Mouse (Mus musculus) adrenal gland, postnatal 25 days (tissue): ENCODE measurements around the gene Lin7c. TPM values are rescaled to one million over a fixed set of nuclear protein-coding genes. Genes with fewer than 3 reads are reported as not detected.

Source experiments
- DNase-seq: peaks from one replicate; pipeline ENCODE4 v3.0.0; 2021; ENCODE audit warnings: mixed read lengths
- total RNA-seq: library from RNA; stranded (reverse); gene quantifications from 2 replicates; pipeline ENCODE4 v1.2.3, GENCODE M21; 2021

Gene Lin7c
- total RNA-seq, 1 experiment from 2014 or later: 88.7 TPM

DNA sequence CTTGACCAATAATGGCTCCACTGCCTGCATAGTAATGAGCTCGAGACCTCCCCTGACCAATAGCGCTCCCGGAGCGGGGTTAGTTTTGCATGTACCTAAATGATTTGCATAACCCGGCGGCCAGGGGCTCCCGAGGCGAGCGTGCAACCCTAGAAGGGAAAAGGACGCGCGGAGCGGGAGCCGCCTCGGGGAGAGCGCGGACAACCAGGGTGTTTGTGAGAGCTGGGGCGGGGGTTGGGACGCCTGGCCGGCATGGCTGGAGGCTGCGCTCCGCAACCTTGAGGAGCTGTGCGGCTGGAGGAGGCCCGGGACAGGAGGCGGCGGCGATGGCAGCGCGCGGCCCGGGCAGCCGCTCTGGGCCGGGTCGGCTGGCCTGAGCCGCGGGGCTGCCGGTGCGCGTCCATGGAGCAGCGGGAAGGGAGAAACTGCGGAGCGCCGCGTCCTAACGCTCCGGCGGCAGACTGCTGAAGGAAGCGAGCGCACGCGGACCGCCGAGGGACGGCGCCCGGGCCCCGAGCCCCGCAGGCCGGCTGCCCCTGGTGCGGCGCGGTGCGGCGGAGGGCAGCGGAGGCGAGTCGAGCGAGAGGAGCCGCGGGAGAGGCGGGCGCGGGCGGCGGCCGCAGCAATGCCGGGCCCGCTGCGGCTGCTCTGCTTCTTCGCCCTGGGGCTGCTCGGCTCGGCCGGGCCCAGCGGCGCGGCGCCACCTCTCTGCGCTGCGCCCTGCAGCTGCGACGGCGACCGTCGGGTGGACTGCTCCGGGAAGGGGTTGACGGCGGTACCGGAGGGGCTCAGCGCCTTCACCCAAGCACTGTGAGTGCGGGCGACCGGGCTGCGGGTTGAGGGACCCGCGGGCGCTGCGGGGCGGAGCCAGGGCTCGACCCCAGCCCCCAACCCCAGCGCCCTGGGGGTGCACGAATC, 27.1 kb downstream of the Lin7c start, which contains the start of gene Lgr4:
Gene Lgr4, plus strand, starts transcription at position 152 of the 918 bp plus-strand sequence.
- peak; percentile 98 for DNase-seq

DNA sequence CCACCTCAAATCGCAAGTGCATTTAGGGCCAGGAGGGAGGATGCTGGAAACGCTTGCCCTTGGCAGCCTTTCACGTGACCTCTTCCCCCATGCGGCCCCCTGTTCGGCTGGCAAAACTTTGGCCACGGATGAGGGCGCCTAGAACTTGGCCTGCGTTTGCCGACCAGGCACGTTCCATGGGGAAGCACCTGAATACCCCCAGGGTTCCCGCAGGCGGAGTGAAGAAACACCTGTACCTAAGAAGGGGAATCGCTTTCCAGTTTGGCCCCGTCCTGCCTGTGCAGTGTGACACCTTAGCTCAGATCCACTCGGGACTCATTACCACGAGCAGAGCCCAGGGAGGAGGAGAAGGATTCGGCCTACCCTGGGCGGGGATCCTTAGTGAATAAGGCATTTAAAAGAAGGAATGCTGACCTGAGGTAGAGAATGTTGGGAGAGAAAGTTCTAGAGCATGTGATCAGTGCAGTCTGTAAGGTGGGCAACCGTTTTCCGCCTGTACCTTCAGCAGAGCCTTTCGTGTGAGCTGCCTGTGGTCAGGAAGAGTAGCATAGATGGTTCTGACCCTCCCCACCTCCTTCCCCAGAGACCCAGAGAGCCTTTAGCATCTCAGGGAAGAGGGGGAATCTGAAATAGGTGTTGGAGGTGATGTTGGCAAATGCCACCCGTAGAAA, 28.1 kb downstream of the Lin7c start:
- DNase-seq: peak; percentile 49

DNA sequence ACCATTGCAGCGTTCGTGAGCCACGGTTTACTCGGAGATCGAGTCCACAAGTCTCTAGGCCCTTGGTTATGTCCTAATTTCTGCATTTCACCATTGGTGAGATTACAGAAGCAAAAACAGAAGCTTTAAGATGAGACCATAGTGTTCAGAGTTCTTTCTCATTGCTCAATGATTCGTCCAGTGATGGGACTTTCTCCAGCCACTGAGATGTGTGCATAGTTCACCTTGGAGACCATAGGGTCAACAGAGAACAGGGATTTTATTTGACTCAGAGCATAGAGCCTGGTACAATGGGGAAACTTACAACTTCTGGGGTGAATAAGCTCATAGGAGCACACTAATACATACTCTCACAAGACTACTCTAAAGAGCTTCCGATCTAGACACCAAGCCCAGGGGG, 29.8 kb downstream of the Lin7c start:
- no peak for DNase-seq

DNA sequence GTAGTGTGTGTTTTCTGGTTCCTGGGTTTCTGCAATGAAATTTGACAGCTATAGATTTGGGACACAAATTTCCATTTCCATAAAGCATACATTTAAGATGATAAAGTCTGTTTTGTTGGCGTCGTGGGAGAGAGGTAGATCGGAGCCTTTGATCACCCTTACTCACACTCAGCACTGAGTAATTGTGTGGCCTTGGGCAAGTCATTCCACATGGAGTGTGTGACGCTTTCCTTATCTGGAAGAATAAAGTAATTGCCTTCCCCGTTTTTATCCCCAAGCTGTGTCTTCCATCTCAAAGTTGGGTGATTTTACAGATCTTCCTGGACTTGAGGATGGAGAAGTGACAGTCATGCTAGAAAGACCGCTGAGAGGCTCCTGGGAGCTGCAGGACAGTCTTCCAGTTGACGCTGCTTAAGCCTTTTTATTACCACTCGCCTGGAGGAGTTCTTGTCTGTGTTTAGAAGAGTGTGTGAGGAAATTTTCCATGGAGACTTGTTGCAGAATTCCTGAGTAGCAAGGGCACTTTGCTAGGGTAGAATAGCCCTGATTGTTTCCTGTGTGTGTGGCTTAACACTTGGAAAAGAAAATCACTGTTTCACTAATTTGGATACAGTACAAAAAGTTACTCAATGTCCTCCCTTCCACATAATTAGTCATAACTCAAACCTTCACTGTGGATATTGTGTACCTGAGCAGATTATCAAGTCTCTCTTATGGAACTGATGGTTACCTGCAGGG, 30.8 kb downstream of the Lin7c start:
- no peak for DNase-seq

DNA sequence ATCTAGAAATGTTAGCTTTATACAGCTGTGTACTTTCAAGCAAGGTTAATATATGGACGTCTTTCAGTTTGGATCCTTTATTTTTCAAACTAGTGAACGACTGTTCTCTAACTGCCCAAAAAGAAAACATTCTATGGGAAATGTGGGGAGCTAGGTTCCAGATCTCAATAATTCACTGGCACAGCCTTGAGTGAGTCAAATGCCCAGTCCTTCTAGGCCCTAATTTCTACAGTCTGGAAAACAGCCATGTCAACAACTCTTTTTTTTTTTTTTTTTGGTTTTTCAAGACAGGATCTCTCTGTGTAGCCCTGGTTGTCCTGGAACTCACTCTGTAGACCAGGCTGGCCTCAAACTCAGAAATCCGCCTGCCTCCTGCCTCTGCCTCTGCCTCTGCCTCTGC, 31.7 kb downstream of the Lin7c start:
- DNase-seq: no peak

DNA sequence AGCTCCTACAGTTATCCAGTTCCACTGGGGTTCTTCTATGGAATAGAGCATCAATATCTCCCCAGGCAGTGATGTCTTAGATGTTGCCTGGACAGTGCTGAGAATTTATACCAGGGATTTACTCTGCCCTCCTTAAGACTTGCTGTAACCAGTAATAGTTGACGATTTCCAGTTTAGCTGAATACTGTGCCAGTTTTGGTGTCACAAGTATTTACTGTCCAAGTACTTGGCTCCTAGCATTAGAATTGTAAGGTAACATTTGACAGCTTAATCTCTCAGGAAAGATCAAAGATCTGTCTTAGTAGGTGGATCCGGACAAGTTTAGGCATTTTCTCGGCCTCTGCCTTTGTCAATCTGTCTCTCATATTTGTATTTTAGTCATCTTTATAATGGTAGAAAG, 32.4 kb downstream of the Lin7c start:
- no peak for DNase-seq

DNA sequence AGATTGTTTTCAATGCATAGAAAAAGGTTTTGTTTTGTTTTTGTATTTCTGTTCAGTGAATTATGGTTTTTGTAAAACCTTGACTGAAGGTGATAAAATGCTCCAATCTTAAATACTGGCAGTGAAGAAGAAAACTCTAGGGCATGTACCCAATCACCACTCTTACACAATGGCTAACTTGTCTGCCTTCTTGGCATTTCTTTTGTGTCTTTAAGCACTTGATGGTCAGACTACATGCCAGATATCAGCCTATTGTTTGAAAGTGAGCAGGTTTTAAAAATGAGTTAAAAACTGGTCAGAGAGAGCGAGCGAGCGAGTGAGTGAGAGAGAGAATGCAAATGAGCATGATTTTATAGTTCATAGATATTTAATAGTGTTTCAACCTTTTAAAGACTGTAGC, 33.3 kb downstream of the Lin7c start:
- no peak for DNase-seq

DNA sequence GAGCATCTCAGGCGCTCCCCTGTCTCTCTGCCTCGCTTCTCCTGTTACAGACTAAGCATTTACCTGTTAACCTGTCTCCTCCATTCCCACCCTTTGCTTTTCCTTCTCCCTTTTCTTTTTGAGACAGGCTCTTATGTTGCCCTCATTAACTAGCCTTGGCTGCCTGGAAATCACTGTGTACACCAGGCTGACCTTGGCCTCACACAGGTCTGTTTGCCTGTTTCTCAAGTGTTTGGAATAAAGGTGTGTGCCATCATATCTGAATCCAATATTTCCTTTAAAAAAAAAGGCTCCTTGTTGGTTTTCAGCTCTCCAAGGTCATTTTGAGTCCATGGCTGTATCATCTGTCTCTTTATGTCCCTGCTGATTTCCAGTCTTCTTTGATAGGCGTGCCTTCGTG, 36.3 kb downstream of the Lin7c start:
- no peak for DNase-seq

DNA sequence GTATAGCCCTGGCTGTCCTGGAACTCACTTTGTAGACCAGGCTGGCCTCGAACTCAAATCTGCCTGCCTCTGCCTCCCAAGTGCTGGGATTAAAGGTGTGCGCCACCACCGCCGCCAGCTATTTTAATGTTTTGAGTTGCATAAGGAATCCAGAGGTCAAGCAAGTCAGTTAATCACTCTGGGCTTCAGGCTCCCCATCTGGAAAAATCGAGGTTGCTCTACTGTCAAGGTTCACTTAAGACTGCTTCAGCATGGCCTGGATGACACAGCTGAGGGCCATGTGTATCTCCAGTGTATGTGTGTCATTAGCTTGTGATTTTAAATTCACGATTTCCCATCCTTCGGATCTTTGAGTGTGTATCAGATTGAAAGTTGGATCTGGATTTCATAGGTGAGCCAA, 36.8 kb downstream of the Lin7c start:
- DNase-seq: no peak

DNA sequence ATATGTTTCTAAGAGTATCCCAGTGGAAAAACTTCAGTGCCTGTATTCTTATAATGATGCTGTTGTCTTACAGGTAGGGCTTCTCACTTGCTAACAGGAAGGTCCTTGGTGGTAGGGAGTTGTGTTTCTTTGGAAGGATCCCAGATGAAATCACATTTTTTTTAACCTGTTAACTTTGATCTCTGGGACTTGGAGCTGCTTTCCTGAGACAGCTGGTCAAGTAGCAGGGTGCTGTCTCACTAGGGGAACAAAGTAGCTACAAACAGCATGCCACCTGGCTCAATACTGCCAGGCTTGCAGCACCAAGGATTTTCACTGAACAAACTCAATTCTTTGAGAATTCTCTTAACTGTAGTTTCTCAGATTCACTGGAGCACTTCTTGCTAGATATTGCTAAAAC, 37.2 kb downstream of the Lin7c start:
- DNase-seq: no peak

DNA sequence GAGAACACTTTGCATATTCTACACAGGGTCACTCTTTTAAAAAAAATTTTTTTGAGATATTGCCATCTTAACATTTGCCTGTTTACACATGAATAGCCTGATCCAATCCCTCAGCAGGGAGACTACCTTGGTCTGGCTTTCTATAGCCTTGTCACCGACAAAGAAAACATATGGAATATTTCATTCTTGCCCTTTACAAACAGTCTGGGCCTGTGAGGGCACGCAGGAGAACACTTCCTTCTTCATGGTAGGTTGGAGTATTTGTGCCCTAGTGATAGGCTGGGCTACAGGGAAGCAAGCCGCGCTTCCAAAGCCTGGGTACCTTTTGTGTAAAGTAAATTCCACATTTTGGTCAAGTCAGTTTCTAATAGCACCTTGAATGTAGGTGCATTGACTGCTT, 38.1 kb downstream of the Lin7c start:
- DNase-seq: no peak

DNA sequence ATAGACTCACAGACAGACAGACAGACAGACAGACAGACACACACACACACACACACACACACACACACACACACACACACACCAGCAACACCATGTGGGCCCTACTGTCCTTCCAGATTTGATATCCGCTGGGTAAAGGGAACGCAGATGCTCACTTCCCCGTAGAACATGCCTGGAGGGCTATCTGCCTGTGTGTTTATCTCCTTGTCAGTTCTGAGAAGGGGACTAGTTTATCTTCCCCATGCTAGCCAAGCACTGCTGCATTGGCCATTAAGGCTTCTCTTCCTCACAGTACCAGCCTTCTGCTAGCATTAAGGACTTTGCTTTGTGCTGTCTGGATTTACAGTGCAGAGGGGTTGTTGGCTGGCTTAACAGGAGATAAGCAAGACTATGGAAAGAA, 38.6 kb downstream of the Lin7c start:
- no peak for DNase-seq

DNA sequence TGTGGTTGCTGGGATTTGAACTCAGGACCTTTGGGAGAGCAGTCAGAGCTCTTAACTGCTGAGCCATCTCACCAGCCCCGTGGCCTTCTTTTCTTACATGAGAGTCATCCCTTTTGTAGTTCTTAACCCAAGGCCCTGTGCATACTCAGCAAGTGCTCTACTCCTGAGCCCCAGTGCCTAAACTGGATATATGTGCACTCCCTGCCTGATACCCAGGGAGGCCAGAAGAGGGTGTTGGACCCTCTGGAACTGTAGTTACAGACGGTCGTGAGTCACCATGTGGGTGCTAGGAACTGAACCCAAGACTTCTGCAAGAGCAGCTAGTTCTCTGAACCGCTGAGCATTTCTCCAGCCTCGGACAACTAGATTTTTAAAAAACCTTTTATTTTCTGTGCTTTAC, 39.7 kb downstream of the Lin7c start:
- no peak for DNase-seq

DNA sequence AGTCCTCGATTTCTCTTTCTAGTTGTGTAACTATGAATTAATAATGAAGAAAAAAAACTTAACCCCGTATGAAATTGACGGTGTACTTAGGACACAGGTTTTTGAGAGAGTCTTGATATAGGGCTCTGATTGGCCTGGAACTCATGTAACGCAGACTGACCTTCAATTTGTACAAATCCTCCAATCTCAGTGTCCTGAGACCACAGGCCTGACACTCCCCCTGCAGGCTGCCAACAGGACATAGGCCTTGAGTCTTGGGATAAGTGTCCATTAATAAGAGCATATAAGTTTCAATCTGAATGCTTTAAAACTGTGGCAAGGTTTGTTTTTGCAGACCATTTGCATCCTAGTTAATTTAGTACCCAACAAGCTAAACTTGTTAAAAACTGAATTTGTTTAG, 40.1 kb downstream of the Lin7c start:
- DNase-seq: no peak

DNA sequence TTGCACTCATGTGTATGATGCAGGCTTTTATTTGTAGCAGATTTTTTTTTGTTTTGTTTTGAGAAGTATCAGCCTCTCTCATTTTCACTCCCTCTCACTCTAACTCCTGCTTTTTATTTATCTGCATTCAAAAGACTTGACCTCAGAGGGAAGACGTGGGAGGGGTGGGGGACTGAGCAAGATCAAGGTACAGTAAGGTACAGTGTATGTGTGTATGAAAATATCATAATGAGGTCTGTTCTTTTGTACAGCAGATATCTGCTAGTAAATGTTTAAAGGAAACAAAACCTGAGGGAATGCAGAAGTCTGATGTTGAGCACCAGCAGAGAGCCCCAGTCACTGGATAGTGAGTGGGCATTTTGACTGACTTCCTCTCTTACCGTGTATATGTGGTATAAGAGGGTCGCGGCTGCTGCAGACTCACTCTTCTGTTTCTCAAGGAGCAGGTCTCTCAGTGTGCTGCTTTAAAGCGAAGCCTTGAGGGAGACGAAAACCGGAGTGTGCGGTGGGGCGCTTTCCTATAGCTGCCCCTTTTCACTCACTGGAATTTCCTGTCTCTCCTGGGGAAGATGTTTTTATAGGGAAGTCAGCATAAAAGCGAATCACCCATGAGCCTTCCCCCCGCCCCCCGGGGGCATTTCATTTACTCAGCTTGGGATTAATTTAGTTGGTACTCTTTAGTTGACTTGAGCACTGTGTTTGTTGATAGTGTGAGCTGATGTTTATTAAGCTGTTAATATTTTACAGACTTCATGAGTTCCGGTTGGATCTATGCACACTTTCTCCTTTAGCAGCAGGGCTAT, 41.5 kb downstream of the Lin7c start:
- DNase-seq: no peak

DNA sequence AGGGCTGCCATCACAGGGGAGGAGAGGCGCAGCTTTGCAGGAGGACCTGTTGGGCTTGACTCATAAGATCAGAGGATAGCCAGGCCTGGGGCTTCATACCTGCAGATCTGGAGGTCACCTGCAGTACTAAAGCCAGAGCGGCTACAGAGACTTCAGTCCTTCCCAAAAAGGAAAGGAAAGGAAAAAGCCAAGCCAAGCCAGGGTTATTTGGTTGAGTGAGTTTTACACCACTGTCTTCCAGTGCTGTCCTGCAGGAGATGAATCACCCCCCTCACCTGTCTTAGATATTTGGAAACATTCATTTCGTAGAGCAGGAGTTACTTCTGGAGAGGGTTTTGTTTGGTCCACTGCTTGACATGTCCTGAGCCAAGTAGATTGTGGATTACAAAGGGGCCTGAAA, 42.5 kb downstream of the Lin7c start:
- DNase-seq: no peak

DNA sequence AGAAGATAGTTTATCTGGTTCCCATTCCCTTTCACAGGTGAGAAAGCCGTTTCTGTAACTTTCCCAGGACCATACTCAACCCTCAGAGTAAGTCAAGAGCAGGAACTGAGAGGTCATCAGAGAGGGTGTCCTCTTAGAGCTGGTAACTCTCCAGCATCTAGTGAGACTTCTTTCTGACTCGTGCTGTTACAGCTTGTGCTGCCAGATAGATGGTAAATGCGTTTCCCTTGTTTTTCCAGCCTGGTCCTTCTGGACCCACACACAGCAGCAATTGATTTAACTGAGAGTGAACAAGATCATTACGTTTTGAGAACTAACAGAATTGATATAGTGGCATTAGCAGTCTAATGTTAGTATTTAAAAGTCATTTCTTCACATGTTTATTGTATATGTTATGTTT, 43.4 kb downstream of the Lin7c start:
- DNase-seq: no peak

DNA sequence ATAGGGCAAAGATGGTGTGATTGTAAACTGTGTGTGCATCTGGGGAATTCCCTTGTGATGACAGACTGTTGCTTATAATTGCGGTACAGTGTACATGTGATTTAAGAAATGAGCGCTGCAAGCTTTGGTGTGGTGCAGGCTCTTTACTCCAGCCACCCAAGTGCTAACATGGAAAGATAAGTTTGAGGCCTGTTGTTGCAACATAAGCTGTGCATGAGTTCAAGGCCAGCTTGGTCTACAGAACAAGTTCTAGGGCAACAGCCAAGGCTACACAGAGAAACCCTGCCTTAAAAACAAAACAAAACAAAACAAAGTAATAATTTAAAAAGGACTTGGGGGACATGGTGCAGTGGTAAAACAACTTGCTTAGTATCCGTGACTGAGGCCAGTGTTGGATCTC, 44.5 kb downstream of the Lin7c start:
- DNase-seq: no peak

DNA sequence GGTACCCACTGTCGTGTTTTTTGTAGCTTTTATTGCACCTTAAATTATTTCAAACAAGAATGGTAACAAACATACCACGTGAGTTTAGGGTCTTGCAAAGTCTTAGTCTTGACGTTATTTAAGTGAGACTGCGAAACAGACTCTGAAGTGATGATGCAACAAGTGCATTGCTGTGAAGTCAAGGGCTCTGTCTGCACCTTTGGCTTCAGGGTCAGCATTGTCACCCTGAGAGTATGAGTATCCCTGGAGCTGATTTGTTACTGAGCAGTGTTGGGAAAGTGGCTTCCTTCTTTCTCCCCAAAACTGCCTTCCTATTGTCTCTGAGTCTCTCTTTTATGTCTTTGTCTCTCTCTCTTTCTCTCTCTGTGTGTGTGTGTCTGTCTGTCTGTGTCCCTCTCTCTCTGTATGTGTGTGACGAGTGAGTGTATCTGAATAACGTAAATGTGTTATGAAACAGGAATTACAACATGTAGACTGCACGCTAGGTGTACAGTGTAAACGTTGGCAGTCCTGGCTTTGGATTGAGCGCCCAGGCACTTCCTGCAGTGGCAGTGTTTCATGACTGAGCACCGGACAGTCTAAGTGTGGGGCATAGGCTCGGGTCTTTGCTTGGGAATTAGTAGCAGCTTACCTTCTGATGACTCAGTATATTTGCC, 45.2 kb downstream of the Lin7c start:
- DNase-seq: no peak

DNA sequence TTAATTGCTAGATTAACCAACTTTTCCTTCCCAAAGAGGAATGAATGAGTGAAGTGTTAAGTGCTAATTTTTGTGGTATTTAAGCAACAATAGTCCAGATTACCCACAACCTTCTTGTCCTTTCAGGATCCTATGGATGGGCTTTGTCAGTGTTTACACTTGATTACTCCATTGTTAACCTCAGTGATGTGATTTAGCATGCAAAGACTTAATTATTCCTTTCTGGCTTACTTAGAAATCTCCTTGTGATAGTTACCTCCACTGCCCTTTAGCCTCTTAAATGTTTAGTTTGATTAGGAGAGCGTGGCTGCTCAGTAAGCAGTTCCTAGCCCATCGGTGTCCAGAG, 45.7 kb downstream of the Lin7c start:
- DNase-seq: no peak

DNA sequence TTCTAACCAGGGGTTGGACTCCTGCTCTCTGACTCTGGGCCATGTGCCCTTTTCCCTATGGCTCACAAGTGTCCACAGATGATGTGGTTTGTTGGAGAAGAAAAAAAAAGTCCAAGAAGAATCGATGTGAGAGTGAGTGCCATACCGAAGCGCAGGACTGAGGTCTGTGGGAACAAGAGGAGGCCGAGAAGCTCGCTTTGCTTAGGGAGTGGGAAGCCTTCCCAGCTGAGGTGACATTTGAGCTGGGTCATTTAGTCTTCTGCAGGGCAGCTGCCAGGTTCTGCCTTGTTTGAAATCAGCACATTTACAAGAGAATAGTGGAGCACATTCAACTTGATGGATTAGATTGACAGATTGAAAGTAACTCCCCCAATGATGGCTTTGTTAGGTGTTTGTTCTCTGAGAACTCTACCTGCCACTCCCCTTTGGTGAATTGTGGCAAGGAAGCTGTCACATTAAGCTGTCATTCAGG, 51.4 kb downstream of the Lin7c start:
- DNase-seq: no peak
